Mouse (Mus musculus): ENCODE results near the gene Gpatch8. TPM values are rescaled to one million over a fixed set of nuclear protein-coding genes. Genes with fewer than 3 reads are reported as not detected.
"Not testable (repeated sequence)": the region's sequence is repeated elsewhere in the genome, so short reads cannot be mapped to it uniquely, and the experiment has no call there.

The Gpatch8 gene
- polyA plus RNA-seq, 3 experiments from 2014 or later: 58.6 to 77.0 (median 60.5) TPM

DNA sequence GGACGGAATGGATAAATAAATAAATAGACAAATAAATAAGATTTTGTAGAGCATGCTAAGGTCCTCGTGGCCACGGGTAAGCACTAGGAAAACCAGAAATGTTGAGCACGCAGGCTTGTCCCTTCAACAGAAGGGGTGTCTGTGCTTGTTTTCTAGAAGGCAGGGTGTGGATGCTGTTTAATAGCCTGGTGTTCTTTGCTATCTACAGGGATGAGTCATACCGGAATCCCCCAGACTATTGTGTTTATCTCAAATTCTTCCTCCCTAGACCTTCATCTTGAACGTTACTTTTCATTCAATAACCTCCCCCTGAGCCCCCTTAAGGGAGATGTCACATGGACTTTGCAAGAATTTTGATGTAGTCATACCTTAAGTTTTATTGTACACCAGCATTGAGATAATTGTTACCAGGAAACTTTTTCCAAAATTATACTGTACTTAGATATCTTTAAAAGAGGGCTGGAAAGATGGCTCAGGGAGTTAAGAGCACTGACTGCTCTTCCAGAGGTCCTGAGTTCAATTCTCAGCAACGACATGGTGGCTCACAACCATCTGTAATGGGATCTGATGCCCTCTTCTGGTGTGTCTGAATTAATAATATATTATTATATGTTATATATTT, 12.7 kb upstream of the Gpatch8 start:
- no peak for ATAC-seq

DNA sequence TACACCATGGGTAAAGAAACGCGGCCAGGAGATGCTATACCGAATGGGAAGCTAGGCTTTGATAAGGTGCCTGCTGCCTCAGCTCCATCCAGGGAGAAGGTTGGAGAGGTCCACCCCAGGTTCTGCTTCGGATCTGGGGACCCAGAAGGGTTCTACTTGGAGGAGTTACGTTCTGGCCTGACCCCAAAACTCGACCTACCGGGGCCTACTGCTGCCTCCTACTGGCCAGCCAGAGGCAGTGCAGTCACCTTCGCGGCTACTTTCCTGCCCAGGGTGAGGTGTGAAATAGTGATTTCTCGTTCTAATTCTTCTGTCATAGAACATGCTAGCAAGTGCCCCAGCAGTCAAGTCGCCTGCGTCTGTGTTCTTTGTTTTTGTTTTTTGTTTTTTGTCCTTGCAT, 12.0 kb upstream of the Gpatch8 start:
- ATAC-seq: no peak

- no peak for ATAC-seq
Observed at GRCm38 (mm10) chr11:102567723-102568122, 11.5 kb upstream of the Gpatch8 start.

GRCm38 (mm10) chr11:102567157-102567556, 11.0 kb upstream of the Gpatch8 start:
- no peak for ATAC-seq

GRCm38 (mm10) chr11:102566290-102566689, 10.1 kb upstream of the Gpatch8 start:
- ATAC-seq: no peak

DNA sequence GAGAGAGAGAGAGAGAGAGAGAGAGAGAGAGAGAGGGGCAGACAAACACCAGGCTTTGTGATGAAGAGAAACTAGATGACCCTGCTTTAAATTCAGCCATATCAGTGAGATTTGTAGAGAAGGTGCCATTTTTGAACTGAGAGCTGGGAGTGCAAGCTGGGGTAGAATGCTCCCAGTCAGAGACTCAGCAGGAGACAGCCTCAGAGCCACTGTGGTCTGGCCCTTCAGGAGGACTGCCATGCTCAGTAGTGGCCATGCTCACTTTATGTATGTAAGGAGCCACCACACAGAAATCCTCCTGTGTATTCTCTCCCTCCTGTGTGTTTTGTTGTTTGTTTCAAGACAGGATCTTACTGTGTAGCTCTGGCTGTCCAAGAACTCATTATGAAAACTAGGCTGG, 9.5 kb upstream of the Gpatch8 start:
- ATAC-seq: no peak

- ATAC-seq: not testable (repeated sequence)
Observed at GRCm38 (mm10) chr11:102564952-102565671, 8.9 kb upstream of the Gpatch8 start.

GRCm38 (mm10) chr11:102558704-102559103, 2.5 kb upstream of the Gpatch8 start:
- no peak for ATAC-seq

- ATAC-seq: no peak
Observed at GRCm38 (mm10) chr11:102557386-102557785, 1.2 kb upstream of the Gpatch8 start.

DNA sequence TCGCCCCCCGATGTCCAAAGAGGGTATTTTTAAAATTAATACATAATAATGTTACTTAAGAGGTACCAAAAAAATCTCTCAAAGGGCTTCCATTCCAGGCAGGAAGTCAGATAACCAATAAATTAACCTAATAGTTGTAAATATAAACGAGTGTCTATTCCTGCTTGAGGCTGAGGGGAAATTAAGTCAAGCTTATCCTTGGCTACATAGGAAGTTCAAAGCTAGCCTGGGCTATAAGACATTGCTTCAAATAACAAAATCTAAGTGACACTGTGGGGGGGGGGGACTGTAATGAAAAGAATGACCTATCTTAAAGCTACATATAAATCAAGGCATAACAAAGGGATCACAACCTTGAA, 503 bp upstream of the Gpatch8 start:
- ATAC-seq: no peak

- peak; percentile 49 for ATAC-seq
Observed at GRCm38 (mm10) chr11:102555400-102556030, 677 bp downstream of the Gpatch8 start.

DNA sequence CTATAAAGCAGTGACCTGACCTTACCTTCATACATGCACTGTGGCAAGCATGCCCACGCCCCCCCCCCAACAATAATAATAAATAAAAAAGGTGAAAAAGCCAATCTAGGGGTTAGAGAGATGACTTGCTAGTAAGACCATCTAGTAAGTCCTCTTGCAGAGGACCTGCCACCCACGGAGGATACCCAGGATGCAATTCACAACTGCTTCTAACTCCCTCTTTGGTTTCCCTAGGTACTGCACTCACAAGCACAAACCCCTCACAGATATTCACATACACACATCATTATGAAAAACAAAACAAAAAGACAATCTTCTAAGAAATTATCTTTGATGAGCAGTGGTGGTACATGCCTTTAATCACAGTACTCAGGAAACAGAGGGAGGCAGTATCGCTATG, 4.1 kb downstream of the Gpatch8 start:
- ATAC-seq: no peak

DNA sequence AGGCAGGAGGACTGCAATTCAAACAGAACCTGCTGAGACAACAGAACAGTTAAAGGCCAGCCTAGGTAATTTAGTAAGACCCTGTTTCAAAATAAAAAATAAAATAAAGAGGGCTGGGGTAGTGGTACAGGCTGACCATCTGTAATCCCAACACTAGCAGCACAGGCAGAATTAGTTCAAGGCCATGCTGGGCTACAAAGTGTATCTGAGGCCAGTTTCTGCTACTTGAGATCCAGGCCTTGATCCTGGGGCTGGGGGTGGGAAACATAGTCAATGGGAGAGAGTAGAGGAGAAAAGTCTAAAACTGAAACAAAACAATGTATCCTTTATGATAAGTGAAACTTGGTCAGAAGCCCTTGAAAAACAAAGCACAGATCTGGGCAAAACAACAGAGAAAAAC, 5.0 kb downstream of the Gpatch8 start:
- ATAC-seq: no peak

DNA sequence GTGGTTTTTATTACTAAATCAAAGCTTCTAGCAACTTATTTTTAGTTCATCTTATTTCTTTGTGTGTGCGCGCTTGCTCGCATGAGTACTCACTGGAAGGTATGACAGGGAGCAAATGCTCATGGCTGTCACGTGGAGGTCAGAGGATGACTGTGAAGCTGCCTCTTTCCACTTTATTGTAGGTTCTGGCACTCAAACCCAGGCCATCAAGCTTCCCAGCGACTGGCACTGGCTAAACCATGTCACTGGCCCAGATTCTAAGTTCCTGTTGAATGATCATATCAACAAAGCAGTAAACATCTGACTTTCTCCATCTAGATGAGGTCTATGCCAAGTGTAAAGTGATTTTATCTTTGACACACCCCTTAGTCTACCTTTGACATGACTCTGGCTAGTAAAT, 14.7 kb downstream of the Gpatch8 start:
- no peak for ATAC-seq

DNA sequence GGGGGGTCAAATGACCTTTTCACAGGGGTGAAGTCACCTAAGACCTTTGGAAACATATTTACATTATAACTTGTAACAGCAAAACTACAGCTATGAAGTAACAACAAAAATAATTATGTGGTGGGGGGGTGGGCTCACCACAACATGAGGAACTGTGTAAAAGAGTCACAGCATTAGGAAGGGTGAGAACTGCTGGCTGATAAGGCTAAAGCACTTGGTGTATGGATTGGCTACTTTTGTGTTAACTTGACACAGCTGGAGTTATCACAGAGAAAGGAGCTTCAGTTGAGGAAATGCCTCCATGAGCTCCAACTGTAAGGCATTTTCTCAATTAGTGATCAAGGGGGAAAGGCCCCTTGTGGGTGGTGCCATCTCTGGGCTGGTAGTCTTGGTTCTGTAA, 15.9 kb downstream of the Gpatch8 start:
- not testable (repeated sequence) for ATAC-seq

DNA sequence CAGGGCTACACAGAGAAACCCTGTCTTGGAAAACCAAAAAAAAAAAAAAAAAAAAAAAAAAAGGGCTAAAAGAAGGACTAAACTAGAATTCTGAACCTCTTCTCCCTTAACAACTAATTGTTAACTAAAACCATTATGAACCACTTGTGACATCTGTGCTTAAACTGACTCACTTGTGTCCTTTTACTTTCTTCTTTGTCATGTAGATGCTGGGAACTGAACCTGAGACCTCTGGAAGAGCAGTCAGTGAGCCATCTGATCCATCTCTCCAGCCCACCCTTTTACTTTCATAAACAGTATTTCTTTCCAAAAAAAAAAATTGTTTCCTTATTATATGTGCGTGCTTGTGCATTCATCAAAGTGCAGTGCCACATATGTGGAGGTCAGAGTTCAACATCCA, 16.5 kb downstream of the Gpatch8 start:
- no peak for ATAC-seq

DNA sequence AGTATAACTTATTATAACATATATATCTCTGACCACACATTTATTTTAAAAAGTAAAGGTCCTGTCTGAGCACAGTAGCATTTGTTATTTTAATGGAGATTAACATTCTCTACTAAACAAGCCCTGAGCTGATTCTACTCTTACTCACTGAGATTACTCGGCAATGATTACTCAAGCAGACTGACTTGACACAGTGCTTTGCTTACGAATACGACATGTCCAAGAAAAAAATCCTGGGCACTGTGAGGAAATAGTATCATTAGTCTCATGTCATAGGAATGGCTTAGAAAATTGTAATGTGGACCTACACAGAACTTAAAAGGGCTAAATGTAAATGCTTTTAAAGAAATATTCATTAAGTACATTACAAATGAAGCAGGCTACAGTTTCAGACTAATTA, 20.0 kb downstream of the Gpatch8 start:
- ATAC-seq: no peak

- ATAC-seq: no peak
Observed at GRCm38 (mm10) chr11:102534078-102534477, 22.1 kb downstream of the Gpatch8 start.

DNA sequence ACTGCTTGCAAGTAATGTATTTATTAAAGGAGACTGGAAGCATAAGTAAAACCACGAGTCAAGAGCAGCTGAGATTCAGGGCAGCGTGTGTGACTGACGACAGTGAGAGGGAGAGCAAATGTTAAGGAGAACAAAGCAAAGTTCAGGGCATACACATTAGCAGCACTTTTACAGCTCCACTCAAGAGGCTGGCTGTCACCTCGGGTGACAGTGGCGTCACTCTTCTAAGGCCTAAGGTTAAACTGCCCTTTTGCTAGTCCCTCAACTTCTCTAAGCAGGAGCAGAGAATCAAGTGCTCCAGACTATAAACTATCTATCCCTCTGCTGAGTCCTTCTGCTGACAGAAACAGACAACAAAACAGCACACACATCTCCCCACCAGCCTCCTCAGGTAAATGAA, 24.8 kb downstream of the Gpatch8 start:
- ATAC-seq: no peak

DNA sequence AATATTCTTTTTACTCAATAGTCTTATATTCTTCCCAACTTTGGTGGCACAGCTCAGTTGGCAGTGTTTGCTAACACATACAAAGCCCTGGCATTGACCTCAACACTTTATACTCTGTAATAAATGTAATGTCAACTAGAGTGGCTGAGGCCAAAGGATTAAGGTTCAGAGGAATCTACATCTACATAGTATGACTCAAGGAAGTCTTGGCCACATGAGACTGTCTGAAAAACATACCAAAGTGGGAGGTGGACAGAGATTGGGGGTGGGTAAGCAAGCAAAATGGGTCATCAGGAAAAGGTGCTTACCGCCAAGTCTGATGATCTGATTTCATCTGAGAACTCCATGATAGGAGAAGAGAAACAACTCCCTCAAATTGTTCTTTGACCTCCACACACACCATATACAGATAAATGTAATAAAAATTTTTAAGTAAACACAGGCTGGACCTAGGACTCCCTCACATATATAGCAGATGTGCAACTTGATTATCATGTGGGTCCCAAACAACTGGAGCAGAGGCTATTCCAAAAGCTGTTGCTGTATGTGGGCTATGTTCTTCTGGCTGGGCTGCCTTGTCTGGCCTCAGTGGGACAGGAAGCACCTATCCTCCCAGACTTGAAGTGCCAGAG, 41.3 kb downstream of the Gpatch8 start:
- no peak for ATAC-seq

- ATAC-seq: no peak
Observed at GRCm38 (mm10) chr11:102510226-102510625, 46.0 kb downstream of the Gpatch8 start.

DNA sequence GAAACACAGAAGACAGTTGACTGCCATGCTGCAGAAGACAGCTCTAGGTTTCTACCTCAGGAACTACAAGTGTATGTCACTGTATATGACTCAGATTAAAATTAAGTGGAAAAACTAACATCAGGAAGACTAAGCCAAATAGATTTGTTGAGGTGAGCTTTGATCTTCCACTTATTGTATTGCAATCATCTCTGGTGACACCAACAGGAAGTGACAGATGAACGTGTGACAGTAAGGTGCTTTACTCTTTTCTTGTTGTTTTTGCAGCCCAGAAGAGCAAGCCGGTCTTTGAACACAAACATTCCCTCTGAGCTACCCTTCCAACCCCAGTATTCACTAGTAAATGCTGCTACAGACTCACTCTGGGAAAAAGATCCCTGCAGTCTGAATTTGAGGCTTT, 59.5 kb downstream of the Gpatch8 start:
- peak; percentile 76 for ATAC-seq

DNA sequence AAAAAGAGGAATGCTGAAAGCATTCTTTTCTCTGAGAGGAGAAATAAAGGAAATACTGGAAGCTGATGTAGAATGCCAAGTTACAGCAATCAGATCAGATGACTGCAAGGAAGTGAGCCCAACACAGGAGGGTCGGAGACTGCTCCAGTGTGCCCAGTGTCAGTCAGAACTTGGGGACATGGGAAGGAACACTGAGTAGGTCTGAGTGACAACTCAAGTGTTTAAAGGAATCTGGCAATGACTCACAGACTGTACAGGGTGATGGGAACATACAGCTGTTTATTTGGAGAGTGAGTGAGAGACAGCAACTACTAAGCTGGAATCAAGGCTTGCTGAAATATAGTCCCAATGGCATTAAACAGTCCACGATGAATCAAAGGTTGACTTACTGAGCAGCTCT, 60.0 kb downstream of the Gpatch8 start:
- no peak for ATAC-seq

- ATAC-seq: no peak
Observed at GRCm38 (mm10) chr11:102495742-102496141, 60.5 kb downstream of the Gpatch8 start.
